Mouse (Mus musculus) kidney, adult 8-10 months (tissue): ENCODE results near the gene Prss16.

Experiments
- DNase-seq, 2 experiments: peaks; one replicate each; pipeline ENCODE4 v3.0.0; 2022

Prss16 gene

GRCm38 (mm10) chr13:21969816-21970215, 39.7 kb downstream of the Prss16 start:
- no peak for DNase-seq

- DNase-seq: no peak
These were observed 40.3 kb downstream of the Prss16 start for GRCm38 (mm10) chr13:21969269-21969668.
